Mouse (Mus musculus): ENCODE measurements around the gene Vasp.

DNA sequence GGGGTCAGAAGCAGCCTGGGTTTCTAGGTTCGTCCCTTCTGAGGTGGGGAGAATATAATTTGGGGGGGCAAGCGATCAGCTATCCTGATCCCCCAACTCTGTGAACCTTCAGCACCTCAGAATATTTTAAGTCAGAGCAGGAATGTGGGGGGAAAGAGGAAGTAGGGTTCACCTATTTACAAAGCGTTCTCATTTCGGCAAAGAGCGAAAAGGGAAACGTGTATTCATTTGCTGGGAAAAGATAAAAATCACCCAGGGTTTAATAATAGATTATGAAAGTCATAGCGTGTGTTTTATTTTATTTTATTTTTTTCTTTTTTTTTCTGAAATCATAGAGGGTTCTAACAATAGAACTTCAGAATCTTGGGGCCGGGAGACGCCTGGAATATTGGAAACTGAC is 56.7 kb downstream of the Vasp start:
- TF ChIP-seq CTCF (IDR thresholded peaks at IDR 0.05) (no peak), EP300 (IDR thresholded peaks at IDR 0.05; ENCODE audit: insufficient read depth, low read depth, low read length) (no peak), POLR2A (IDR thresholded peaks at IDR 0.05; ENCODE audit: insufficient read depth, low read depth, low read length) (no peak)
